Mouse (Mus musculus) forebrain, embryonic 11.5 days (tissue): ENCODE data around the gene Bpifa5. TPM values are rescaled to one million over a fixed set of nuclear protein-coding genes. Genes with fewer than 3 reads are reported as not detected.
"Not testable (repeated sequence)": the region's sequence is repeated elsewhere in the genome, so short reads cannot be mapped to it uniquely, and the experiment has no call there.

Experiments used
- ATAC-seq: fragments of 200-750 bp; cut with Nextera tagmentation; replicated peaks from 2 replicates; pipeline ENCODE4 v1.8.0; 2017; ENCODE audit warnings: moderate TSS enrichment; ENCODE audit not compliant: low FRiP score
- DNase-seq: peaks from one replicate; pipeline ENCODE4 v3.0.0-alpha.2; 2017; ENCODE audit warnings: low spot score
- H3K27ac ChIP-seq: fragments of 300-500 bp; sonication (generic); 2 replicates; pipeline ENCODE4 v1.5.1; 2014; ENCODE audit warnings: low read depth, low read length
- H3K27me3 ChIP-seq: fragments of 300-500 bp; sonication (generic); 2 replicates; pipeline ENCODE4 v1.6.1; 2014; ENCODE audit warnings: mild to moderate bottlenecking, low read length, mixed read lengths; ENCODE audit not compliant: control insufficient read depth, insufficient read depth
- H3K36me3 ChIP-seq: fragments of 300-500 bp; sonication (generic); 2 replicates; pipeline ENCODE4 v1.6.1; 2014; ENCODE audit warnings: mild to moderate bottlenecking, low read length, moderate library complexity, mixed read lengths; ENCODE audit not compliant: control insufficient read depth, insufficient read depth
- H3K4me1 ChIP-seq: fragments of 300-500 bp; sonication (generic); replicated peaks from 2 replicates; pipeline ENCODE4 v1.6.1; 2014; ENCODE audit warnings: low read length, mixed read lengths; ENCODE audit not compliant: control insufficient read depth, insufficient read depth
- H3K4me2 ChIP-seq: fragments of 300-500 bp; sonication (generic); 2 replicates; pipeline ENCODE4 v1.6.1; 2014; ENCODE audit warnings: low read depth, mild to moderate bottlenecking, low read length, moderate library complexity, mixed read lengths; ENCODE audit not compliant: severe bottlenecking
- H3K4me3 ChIP-seq: fragments of 300-500 bp; sonication (generic); 2 replicates; pipeline ENCODE4 v1.5.1; 2014; ENCODE audit warnings: low read depth, low read length
- H3K9ac ChIP-seq: fragments of 300-500 bp; sonication (generic); 2 replicates; pipeline ENCODE4 v1.6.1; 2014; ENCODE audit warnings: low read length
- H3K9me3 ChIP-seq: fragments of 300-500 bp; sonication (generic); 2 replicates; pipeline ENCODE4 v1.6.1; 2016; ENCODE audit warnings: low read length, mixed read lengths; ENCODE audit not compliant: control insufficient read depth
- WGBS: fragments of 180-500 bp; shearing (Covaris S2); extraction: QIAGEN DNeasy Blood & Tissue Kit; methylation state at CpG from one replicate; pipeline ENCODE4 v1.1.7; 2014; 5-methylcytosine and 5-hydroxymethylcytosine counted together
- polyA plus RNA-seq: library from polyadenylated mRNA; unstranded; fragments of >200 nt; fragmentation: Nextera tagmentation; extraction: Ambion mirVana; gene quantifications from 2 replicates; pipeline ENCODE4 v1.2.1, GENCODE M21; 2014

The Bpifa5 gene
- polyA plus RNA-seq, 1 experiment from 2014 or later = not detected

DNA sequence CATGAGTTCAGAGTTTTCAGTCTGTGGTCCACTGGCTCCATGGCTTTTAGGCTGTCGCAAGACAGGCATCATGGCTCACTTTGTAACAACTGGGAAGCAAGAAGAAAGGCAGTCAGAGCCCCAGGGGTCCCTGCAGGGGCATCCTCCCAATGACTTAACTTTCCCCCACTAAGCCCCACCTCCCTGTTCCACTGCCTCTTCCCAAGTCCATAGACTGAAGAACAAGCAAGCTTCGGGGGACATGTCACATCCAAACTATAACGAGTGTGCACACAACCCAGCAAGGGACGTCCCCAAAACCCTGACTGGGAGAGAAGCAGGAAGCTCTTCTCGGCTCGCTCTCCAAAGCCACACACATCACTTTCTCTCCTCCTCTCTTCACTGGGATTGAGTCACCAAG is 9.2 kb downstream of the Bpifa5 start:
- Histone ChIP-seq H3K4me2 (no peak overlapping the region), H3K36me3 (no peaks in the 10 kb centered on the region), H3K9me3 (no peaks in the 10 kb centered on the region), H3K4me3 (no peak overlapping the region), H3K4me1 (no peaks in the 10 kb centered on the region), H3K27me3 (no peaks in the 10 kb centered on the region), H3K9ac (no peak overlapping the region), H3K27ac (no peak overlapping the region)
- ATAC-seq (no peak), DNase-seq (no peak)
- WGBS = 63% methylated on average over 6 of the region's 6 CpGs

DNA sequence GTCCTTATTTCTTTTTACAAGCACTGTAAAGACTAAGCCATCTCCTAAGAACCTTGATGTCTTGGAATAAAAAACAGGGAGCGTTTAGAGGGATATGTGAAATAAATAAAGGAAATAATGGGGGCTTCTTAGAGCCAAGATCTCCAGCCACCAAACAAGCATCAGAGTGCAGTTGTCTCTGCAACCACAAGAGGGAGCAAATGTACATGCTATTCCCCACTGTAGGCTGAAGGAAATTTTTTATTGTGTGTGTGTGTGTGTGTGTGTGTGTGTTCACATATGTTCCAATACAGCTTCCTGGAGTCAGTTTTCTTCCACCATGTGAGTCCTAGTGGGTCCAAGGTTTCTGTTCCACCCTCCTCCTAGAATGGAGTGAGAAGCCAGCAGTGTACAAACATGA is 10.9 kb downstream of the Bpifa5 start:
- 61% methylated on average over 1 of the region's 1 CpGs for WGBS

DNA sequence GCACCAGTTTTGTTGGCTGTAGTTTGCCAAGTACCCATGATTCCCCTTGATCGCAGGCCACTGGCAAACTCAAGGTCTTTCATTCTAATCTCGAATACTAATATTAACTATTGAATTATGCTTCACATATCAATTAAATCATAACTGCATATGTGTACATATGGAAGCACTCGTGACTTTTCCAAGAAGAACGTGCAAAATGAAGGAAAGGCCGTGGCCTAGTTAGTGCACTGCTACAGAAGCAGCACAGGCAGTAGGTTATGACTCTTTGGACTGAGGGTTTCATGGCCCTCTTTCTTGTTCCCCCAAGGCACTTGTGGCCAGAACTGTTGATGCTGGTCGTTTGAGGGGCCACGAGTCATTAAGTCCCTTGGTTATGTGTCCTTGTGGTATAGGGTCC is 19.5 kb downstream of the Bpifa5 start:
- H3K27me3 ChIP-seq, H3K4me3 ChIP-seq, H3K9ac ChIP-seq, H3K4me2 ChIP-seq, H3K9me3 ChIP-seq, H3K36me3 ChIP-seq, H3K4me1 ChIP-seq, ATAC-seq, H3K27ac ChIP-seq, DNase-seq: not testable (repeated sequence)
- WGBS = 80% methylated on average over 7 of the region's 7 CpGs

More for the DNA sequence above, 10.9 kb downstream of the Bpifa5 start:
- Histone ChIP-seq H3K27ac (no peak overlapping the region), H3K36me3 (no peaks in the 10 kb centered on the region), H3K4me3 (no peak overlapping the region), H3K27me3 (no peaks in the 10 kb centered on the region), H3K4me1 (no peaks in the 10 kb centered on the region), H3K9me3 (no peaks in the 10 kb centered on the region), H3K4me2 (no peak overlapping the region), H3K9ac (no peak overlapping the region)
- ATAC-seq (no peak), DNase-seq (peak; percentile 58)

DNA sequence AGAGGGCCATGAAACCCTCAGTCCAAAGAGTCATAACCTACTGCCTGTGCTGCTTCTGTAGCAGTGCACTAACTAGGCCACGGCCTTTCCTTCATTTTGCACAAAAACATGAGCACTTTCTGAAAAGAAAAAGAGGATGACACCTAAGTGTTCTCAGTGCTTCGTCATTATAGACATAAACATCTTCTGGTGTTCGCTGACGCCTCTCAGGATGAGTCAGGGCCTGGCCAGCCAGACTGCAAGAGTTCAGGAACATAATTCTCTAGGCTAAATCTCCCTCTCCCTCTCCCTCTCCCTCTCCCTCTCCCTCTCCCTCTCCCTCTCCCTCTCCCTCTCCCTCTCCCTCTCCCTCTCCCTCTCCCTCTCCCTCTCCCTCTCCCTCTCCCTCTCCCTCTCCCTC is 20.7 kb downstream of the Bpifa5 start:
- not testable (repeated sequence) for H3K9me3 ChIP-seq, H3K4me3 ChIP-seq, H3K27ac ChIP-seq, H3K9ac ChIP-seq, H3K36me3 ChIP-seq, H3K27me3 ChIP-seq, H3K4me1 ChIP-seq, ATAC-seq, DNase-seq, H3K4me2 ChIP-seq
- WGBS = 75% methylated on average over 4 of the region's 4 CpGs

DNA sequence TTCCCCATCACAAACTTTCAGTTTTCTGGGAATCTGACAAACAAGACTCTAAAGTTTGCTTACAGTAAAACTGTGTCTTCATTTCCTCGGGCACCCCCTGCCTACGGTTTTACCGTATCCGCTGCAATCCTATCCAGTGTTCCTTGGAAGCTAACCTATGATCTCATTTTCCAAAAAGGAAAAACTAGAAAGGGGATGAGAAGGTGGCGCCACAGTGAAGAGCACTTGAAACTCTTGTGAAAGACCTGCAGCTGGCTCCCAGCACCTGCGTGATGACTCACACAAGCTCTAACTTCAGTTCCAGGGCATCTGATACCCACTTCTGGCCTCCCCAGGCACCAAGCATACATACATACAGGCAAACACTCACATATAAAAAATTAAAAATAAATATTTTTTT is 22.9 kb downstream of the Bpifa5 start:
- 90% methylated on average over 6 of the region's 6 CpGs for WGBS
- H3K27me3 ChIP-seq = no peaks in the 10 kb centered on the region

DNA sequence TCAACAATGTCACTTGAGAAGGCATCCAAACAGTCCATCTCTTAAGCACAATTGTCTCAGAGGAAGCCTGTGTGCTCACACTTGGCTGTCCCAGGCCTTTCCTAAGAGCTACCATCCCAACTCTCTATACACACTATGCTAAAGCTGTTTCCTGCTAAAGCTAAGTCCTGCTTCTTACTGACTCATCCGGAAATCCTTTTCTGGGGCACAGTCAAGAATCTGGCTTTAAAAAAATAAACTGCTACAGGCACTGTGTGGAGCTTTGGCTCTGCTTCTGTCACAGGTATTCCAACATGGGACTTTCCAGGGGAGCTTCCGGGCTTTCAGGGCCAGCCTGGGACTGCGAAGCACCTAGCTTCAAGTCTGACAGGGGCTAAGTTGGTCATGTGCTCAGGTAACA is 23.3 kb downstream of the Bpifa5 start:
- WGBS = 88% methylated on average over 3 of the region's 3 CpGs
- H3K4me1 ChIP-seq = no peaks in the 10 kb centered on the region
- DNase-seq = no peak
- no peak overlapping the region for H3K4me3 ChIP-seq
- no peaks in the 10 kb centered on the region for H3K9me3 ChIP-seq
- H3K27me3 ChIP-seq = no peaks in the 10 kb centered on the region
- no peaks in the 10 kb centered on the region for H3K36me3 ChIP-seq
- H3K27ac ChIP-seq = no peak overlapping the region
- no peak overlapping the region for H3K9ac ChIP-seq
- no peak overlapping the region for H3K4me2 ChIP-seq
- ATAC-seq = no peak

More for the DNA sequence above, 22.9 kb downstream of the Bpifa5 start:
- Histone ChIP-seq H3K9ac (no peak overlapping the region), H3K4me3 (no peak overlapping the region), H3K36me3 (no peaks in the 10 kb centered on the region), H3K9me3 (no peaks in the 10 kb centered on the region), H3K27ac (no peak overlapping the region), H3K4me1 (no peaks in the 10 kb centered on the region), H3K4me2 (no peak overlapping the region)
- DNase-seq (no peak), ATAC-seq (no peak)

DNA sequence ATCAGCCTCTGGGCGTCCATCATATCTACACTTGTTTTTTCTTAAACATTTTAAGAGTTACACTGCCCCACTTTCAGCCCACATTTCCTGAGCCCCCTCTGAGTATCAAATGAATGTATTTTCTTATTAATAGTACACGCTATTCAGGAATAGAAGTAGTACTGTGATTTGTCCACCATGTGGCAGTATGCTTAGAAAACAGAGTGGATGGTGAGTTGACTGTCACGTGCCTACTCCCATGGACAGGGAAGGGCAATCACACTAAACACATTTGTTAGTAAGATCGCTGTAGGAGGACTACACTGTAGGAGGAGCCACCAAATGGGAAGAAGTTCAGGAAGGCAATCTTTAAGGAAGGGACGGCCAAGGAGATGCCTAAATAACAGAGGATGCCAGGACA is 25.1 kb downstream of the Bpifa5 start:
- Histone ChIP-seq H3K36me3 (no peaks in the 10 kb centered on the region), H3K9ac (no peak overlapping the region), H3K4me3 (no peak overlapping the region), H3K27me3 (no peaks in the 10 kb centered on the region), H3K4me2 (no peak overlapping the region), H3K27ac (no peak overlapping the region), H3K9me3 (no peaks in the 10 kb centered on the region), H3K4me1 (no peaks in the 10 kb centered on the region)
- no peak for DNase-seq
- WGBS = 44% methylated on average over 5 of the region's 5 CpGs
- no peak for ATAC-seq

DNA sequence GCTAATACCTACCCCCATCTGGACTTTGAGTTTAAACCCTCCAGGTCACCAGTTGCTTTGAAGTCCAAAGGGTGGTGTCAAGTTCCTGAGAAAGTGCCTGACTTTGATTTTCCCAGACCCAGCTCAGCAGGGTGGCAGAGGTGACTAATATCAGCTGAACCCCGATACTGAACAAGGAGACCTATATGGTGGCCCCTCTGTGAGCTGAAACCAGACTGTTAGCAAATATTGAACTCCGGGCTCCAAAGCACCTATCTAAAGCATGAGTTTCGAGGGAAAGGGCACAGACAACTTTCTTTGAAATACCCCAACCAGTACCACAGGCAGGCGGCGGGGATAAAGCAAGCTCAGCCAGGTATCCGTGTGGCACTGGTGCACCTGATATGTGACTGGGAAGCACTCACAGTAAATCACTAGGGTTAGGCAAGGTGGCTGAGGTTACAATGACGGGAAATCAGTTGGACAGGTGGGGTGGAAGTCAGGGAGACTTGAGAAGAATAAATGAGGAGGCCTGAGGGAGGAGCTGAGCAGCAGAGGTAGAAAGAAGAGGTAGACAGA is 27.5 kb downstream of the Bpifa5 start:
- WGBS = 84% methylated on average over 7 of the region's 7 CpGs
- Histone ChIP-seq H3K4me3 (no peak overlapping the region), H3K9ac (no peak overlapping the region), H3K27ac (no peak overlapping the region), H3K27me3 (no peaks in the 10 kb centered on the region), H3K4me2 (no peak overlapping the region), H3K9me3 (no peaks in the 10 kb centered on the region), H3K4me1 (no peaks in the 10 kb centered on the region), H3K36me3 (no peaks in the 10 kb centered on the region)
- ATAC-seq = no peak
- DNase-seq = no peak

DNA sequence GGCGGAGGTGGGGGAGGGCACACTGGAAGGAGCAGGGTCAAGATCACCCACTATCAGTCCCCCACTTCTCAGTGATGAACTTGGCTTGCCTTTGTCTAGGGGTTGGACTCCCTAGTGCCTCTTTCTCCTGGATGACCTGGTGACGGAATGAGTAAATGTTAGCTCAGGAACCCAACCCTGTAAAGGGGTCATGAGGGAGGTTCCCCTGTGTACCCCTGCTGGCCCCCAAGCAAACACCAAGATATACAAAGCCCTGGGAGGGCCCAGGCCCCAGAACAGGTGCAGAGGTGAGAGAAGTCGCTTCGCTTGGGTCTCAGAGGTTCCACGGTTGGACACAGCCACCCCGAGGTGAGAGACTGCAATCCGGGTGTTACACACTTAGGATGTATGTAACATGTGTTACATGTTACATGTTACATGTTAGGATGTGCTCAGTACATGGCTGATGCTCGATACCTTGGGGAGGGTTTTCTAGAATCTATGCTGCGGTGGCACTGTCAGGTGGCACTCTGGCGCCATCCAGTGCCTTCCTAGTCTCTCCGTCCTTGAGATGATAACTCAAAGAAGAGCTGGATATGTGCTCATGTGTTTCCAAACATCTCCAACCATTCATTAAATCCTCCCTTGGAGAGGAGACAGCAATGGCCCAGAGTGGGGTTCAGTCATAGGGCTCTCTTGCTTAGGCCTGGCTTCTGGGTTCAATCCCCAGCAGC is 28.3 kb downstream of the Bpifa5 start, which contains the start of gene Bpifb1:
Gene Bpifb1, plus strand, starts transcription at position 273 of the 713 bp plus-strand sequence.
- no peak within 1 kb of the TSS for H3K27ac ChIP-seq
- H3K4me1 ChIP-seq = no peaks in the 10 kb centered on the region
- DNase-seq (no peak), ATAC-seq (no peak)
- WGBS = 85% methylated on average over 11 of the region's 11 CpGs
- H3K27me3 ChIP-seq = no peaks in the 10 kb centered on the region
- H3K9me3 ChIP-seq = no peaks in the 10 kb centered on the region
- H3K9ac ChIP-seq = no peak within 1 kb of the TSS
- no peaks in the 10 kb centered on the region for H3K36me3 ChIP-seq
- no peak within 1 kb of the TSS for H3K4me3 ChIP-seq
- H3K4me2 ChIP-seq = no peak within 1 kb of the TSS
